Mouse (Mus musculus) layer of hippocampus, adult 9-10 months (tissue): Measurements from ENCODE around the gene Stx2.
"Not testable (repeated sequence)": the region's sequence is repeated elsewhere in the genome, so short reads cannot be mapped to it uniquely, and the experiment has no call there.

Experiments used
- DNase-seq: peaks from one replicate; pipeline ENCODE4 v3.0.0; 2022; ENCODE audit warnings: low spot score

Gene Stx2

DNA sequence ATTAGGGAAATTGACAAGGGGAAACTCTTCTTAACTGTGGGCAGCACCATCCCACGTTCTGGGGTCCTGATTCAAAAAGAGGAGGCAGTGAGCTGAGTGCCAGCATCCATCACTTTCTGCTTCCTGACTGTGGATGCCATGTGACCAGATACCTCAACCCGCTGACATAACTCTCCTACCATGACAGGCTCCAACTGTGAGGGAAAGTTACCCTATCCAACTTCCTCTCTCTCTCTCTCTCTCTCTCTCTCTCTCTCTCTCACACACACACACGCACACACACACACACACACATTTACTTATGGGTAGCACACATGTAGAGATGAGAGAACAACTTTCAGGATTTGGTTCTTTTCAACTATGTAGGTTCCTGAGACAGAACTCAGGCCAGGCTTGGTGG is 1.2 kb upstream of the Stx2 start:
- no peak for DNase-seq

DNA sequence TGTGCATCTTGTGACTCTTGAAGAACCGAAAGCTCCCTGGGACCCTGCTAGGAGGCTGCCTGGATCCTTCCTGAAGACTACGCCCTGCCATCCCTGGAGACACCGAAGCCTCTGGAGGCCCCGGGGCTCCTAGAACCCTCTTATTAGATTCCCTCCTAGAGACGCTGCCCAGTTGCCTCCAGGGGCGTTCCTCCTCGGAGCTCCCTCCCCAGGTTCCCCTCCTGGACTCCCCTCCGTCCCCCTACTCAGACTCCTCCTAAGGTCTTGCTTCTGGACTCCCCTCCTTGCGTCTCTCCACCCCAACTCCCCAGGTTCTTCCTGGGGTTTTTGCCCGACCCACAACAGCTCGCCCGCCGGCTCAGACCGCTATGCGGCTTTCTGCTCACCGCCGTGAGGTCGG is 366 bp downstream of the Stx2 start:
- no peak for DNase-seq

- no peak for DNase-seq
Measured at GRCm38 (mm10) chr5:129007105-129007957, 1.0 kb downstream of the Stx2 start.

DNA sequence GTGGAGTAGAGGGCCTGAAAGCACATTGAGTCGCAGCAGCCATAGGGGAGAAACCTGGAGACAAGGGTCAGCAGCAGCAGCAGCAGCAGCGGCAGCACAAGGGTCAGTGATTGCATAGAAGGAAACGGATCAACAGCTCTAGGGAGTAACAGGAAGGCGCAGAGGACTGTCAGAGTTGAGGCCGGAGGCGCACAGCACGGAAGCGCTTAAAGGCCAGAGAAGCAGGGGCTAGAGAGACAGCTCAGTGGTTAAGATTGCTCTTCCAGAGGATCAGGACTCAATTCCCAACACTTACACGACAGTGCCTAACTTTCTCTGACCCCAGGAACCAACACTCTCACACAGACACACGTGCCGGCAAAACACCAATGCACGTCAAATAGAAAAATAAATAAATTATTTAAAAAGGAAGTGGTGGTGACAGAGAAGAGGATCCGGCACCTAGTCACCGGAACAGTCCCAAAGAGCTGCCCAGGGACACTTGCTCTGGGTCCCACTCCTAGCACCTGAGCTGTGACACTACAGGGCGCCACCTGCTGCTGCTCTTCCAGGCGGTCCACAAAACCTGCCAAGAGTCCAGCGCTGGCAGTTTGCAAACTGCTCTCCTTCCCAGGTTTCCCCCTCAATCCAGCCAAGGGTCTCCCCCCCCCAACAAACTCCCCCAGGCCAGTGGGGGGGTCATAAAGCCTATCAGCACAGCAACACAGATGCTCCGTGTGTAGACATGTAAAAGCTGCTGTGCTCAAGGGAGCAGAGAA is 2.2 kb downstream of the Stx2 start:
- DNase-seq: no peak

- DNase-seq: no peak
Measured at GRCm38 (mm10) chr5:129005416-129005815, 3.0 kb downstream of the Stx2 start.

DNA sequence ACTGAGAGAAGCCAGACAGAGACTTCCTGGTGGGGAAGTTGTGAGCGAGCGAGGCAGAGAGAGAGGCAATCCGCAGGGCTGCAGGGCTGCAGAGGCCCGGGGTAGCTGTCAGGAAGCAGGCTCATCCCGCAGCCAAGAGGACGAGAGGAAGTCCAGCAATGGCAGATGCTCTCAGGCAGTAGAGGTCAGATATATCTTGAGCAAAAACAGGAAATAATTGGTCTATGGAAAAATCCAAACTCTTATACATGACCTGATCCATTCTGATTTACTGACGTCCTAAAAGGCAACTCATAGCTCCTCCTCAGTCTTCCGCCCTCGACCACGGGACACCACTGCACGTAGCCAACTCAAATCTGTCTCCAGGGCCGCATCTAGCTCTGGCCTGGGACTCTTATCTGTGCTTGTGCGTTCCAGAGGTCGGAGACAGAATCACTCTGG is 5.8 kb downstream of the Stx2 start:
- no peak for DNase-seq

- no peak for DNase-seq
Measured at GRCm38 (mm10) chr5:129000706-129001468, 7.5 kb downstream of the Stx2 start.

GRCm38 (mm10) chr5:128987141-128987954 is 21.0 kb downstream of the Stx2 start:
- DNase-seq: no peak

- DNase-seq: no peak
Measured at GRCm38 (mm10) chr5:128985946-128986345, 22.4 kb downstream of the Stx2 start.

DNA sequence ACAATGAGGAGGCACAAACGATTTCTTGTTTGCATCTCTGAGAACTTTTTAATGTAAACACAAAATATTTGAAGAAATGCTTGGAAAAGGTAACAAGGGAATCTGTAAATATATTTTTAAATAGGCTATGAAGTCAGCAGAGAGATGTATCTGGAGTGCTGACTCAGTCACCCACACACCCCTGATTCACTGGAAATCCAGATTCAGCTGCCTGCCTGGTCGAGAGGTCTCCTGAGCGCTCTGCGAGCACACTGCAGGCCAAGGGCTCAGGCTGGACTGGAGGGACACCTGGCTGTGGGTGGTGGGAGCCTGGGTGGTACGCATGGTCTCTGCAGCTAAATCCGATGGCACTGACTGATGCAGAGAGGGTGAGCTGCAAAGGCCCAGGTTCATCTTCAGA is 23.8 kb downstream of the Stx2 start:
- no peak for DNase-seq

GRCm38 (mm10) chr5:128981607-128982006 is 26.8 kb downstream of the Stx2 start:
- no peak for DNase-seq

GRCm38 (mm10) chr5:128980857-128981256 is 27.5 kb downstream of the Stx2 start:
- no peak for DNase-seq

DNA sequence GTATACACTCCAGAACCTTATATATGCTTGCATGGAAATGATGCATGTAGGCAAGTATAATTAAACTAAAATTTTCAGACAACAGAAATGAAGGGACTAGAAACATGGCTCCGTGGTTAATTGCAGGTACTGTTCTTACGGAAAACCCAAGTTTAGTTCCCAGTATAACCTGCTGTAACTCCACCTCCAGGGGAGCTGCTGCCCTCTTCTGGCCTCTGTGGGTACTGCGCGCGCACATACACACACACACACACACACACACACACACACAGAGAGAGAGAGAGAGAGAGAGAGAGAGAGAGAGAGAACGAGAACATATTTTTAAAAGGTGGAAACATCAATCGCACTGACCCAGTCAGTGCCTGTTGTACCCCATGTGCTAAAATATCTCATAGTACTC is 29.4 kb downstream of the Stx2 start:
- no peak for DNase-seq

DNA sequence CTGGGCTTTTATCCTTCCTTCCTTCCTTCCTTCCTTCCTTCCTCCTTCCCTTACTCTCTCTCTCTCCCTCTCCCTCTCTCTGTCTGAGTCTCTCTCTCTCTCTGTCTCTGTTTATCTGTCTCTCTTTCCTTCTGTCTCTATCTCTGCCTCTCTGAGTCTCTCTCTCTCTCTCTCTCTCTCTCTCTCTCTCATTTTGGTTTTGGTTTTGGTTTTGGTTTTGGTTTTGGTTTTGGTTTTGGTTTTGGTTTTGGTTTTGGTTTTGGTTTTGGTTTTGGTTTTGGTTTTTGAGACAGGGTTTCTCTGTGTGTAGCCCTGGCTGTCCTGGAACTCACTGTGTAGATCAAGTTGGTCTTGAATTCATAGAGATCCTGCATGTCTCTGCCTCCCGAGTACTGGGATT is 30.9 kb downstream of the Stx2 start:
- DNase-seq: not testable (repeated sequence)

GRCm38 (mm10) chr5:128976266-128976665 is 32.1 kb downstream of the Stx2 start:
- no peak for DNase-seq

GRCm38 (mm10) chr5:128971298-128971697 is 37.1 kb downstream of the Stx2 start:
- DNase-seq: peak; percentile 71

GRCm38 (mm10) chr5:128970878-128971277 is 37.5 kb downstream of the Stx2 start:
- no peak for DNase-seq

DNA sequence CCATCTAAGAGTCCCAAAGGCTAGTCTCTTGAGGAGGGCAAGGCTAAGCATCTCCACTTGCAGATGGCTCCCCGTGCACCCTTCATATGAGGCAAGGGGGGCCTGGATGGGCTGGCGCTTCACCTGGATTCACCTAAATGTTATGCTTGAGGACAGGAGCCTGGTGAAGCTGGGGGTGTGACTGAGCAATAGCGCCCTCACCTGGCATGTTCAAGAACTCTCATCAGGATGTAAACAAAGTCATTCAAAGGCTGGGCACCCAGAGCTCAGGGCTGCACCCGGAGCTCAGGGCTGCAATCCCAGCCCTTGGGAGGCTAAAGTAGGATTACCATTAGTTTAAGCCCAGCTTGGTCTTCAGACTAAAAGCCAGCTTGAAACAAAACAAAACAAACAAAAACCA is 44.0 kb downstream of the Stx2 start:
- no peak for DNase-seq

DNA sequence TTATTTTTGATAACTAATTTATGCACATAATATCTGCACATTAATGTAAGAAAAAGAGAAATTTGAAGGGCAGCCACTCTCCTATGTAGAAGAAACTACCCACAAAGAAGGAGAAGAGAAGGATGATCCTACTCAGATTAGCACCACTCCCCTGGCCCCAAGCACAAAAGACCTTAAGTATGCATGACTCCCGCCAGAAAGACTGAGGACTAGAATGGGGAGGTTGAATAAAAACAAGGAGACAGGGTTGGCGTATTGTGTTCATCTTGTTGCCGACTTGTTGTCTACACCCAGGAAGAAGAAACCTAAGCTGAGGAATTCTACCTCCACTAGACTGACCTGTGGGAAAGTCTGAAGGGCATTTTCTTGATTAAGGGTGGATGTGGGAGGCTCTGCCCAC is 49.5 kb downstream of the Stx2 start:
- DNase-seq: no peak

DNA sequence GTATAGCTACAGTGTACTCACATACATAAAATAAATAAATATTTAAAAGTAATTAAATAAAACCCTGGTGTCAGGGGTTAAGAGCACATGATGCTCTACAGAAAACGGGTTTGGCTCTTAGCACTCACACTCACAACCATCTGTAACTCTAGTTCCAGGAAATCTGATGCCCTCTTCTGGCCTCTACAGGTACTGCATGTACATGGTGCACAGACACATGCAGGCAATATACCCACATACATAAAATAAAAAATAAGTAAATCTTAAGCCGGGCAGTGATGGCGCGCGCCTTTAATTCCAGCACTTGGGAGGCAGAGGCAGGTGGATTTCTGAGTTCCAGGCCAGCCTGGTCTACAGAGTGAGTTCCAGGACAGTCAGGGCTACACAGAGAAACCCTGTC is 54.0 kb downstream of the Stx2 start:
- DNase-seq: not testable (repeated sequence)

GRCm38 (mm10) chr5:128953278-128954070 is 54.9 kb downstream of the Stx2 start, which contains the start of gene Rimbp2:
TSS of gene Rimbp2 (minus strand) at chr5:128953486.
- DNase-seq: no peak
